Mouse (Mus musculus) heart, postnatal 36 days (tissue): ENCODE data around the gene Cdc40. TPM values are rescaled to one million over a fixed set of nuclear protein-coding genes. Genes with fewer than 3 reads are reported as not detected.

Experiments
- DNase-seq, 2 experiments: peaks; one replicate each; pipeline ENCODE4 v3.0.0; 2021 to 2022
- intact Hi-C: fragments of 180-260 bp; cut with DNase I; formaldehyde crosslinking; loops from one replicate; pipeline ENCODE4 v1.15.1; 2025
- total RNA-seq, 2 experiments: library from RNA; stranded (reverse); gene quantifications; 2 replicates each; pipeline ENCODE4 v1.2.3; 2021

Gene Cdc40
- total RNA-seq, 2 experiments from 2014 or later, result 19.6 to 21.2 TPM

DNA sequence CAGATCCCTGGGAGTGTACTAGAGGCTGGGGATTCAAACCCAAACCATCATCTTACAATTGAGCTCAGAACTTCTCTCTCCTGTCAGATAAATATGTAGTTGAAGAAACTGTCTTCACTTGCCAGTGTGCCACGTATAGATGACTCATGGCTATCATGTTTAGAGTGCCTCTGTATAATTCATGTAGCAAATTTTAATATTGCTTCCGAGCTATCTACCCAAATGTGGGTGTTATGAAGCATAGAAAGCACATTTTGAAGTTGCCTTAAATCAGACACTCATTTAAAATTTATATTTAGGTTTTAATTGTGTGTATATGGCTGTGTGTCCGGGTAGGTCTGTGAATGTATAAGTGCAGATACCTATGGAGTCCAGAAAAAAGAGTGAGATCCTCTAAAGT is 91.0 kb downstream of the Cdc40 start:
- intact Hi-C loops, result no loop called here
- no peak for DNase-seq

DNA sequence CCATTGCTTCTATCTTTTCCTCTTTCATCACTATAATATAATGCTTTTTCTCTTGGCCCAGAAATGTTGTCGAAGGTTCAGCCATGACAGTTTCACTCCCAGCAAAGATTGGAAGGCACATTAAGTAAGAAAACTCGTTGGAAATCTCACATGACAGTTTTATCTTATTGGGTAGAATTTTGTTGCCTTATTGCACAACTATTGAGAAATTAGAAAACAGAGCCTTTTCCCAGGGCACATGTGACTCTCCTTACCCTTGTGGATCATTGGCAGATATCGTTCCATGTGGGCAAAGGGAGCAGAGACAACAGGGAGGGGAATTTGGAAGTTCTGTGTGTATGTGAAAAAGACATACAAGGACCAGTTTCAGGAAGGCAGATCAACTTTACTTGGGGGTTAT is 92.7 kb downstream of the Cdc40 start:
- intact Hi-C loops, result no loop called here
- no peak for DNase-seq

Other genes with a start within 250 kb of the Cdc40 start
- gene Mettl24, start 200.0 kb downstream of the Cdc40 start, total RNA-seq, result 1 to 10 TPM; 1.1 to 1.4 TPM
- gene Wasf1, start 164 bp upstream of the Cdc40 start, total RNA-seq, result under 1 TPM; 0.57 to 0.69 TPM
- not detected for gene Gpr6, start 189.0 kb upstream of the Cdc40 start, total RNA-seq